Mouse (Mus musculus): ENCODE results near the gene Atp13a1. TPM values are rescaled to one million over a fixed set of nuclear protein-coding genes. Genes with fewer than 3 reads are reported as not detected.

The Atp13a1 gene
- total RNA-seq (2017) = 12.9 and 19.5 TPM in 2 replicates

DNA sequence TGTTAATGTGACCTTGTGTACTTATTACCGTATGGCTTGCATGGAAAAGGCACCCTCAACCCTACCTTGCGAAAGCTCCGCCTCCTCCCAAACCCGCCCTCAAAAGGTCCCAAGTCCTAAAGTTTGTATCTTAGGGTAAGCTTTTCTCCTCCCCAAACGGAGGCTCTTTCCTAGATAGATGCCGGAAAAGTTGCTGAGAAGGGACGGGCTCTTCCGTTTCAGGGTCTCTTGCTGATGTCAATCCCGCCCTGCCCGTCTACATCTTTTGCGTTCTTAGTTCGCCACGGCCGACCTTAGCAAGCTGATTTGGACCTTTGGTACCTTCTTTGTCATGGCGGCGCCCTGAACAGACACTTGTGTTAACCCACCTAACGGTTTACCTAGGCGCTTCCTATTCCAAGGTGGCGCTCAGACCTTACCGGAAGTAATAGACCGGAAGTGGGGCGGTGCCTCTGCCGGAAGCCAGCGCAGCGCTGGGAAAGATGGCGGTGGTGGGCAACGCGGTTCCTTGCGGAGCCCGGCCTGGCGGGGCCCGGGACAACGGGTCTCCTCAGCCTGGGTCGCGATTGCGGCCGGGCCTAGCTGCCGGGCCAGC lies at the start of gene Atp13a1, which contains the start of gene Zfp866:
Gene Atp13a1 (plus strand): TSS at position 391 of the 595 bp plus-strand sequence.
Gene Zfp866 (minus strand): TSS at position 406 of the 595 bp plus-strand sequence.
- peak; percentile 88 for ATAC-seq (replicated peaks; ENCODE audit: low read depth, poor library complexity, severe bottlenecking)

DNA sequence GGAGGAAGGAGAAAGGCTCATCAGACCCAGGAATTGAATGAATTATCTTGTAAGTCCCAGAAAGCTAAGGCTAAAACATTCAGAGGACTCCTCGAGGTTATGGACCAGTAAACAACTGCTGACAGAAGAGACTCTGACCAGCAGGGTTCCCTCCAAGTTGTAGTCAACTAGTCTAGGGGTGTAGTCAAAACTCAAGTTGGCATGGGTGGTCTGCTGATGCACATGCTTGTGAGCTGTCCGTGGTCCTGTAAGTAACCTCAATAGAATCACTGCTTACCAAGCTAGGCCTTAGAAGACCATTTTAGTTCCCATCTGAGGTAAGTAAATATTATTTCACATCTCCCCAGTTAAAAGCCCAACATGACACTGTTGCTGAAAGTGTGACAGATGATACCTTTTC lies 49.7 kb upstream of the Atp13a1 start:
- no peak for ATAC-seq (replicated peaks; ENCODE audit: low read depth, poor library complexity, severe bottlenecking)

DNA sequence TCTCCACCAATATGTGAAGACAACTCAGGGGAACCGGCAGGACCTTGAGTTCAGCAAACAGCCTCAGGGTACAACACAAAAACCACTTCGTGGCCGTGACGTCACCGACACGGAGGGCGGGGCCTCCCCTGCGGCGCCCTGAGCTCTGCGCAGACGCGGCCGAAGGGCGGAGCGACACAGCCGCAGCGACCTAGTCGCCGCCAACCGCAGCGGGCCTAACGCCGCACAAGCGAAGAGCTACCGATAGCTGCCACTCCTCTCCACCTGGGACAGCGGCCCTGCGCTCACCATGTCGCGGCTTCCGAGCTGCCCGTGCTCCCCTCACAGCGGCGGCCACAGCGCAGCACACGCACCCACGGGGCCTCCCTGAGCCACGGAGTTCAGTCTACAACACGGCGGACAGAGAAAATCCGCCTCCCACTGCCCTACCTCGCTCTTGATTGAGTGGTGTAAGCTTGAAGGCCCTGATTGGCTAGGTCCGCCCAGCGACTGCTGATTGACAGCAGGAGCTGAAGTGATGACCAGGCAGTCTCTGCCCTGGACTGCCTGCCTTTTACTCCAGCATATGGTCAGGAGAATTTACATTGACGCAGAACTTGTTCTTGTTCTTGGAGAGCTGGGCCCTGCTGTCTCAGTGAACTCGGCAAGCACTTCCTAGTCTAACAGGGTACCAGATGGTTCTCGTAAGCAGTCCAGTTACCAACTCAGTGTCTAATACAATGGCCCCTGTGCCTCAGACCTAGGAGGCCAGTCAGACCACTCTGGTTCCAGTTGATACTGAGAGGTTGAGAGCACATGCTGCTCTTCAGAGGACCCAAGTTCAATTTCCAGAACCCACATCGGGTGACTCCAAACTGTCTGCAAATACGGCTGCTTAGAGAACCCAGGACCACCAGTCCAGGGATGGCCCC lies 41.2 kb upstream of the Atp13a1 start, which contains the start of gene Zfp963:
Gene Zfp963 (minus strand): TSS at position 427 of the 911 bp plus-strand sequence.
- ATAC-seq (replicated peaks; ENCODE audit: low read depth, poor library complexity, severe bottlenecking) = peak; percentile 92

DNA sequence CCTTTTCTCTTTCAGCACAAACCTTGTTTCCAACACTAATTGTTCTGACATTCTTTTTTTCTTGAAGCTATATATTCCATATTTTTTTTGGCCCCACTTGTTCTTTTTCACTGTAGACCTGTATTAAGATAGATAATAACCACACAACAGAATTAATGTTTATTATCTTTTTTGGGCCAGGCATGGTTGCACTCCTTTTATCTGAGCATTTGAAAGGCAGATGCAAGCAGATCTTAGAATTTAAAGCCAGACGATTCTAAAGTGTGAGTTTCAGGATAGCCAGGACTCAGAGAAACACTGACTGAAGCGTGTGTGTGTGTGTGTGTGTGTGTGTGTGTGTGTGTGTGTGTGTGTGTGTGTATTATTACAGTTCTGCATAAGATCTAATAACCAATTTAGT lies 38.5 kb upstream of the Atp13a1 start:
- no peak for ATAC-seq (replicated peaks; ENCODE audit: low read depth, poor library complexity, severe bottlenecking)

DNA sequence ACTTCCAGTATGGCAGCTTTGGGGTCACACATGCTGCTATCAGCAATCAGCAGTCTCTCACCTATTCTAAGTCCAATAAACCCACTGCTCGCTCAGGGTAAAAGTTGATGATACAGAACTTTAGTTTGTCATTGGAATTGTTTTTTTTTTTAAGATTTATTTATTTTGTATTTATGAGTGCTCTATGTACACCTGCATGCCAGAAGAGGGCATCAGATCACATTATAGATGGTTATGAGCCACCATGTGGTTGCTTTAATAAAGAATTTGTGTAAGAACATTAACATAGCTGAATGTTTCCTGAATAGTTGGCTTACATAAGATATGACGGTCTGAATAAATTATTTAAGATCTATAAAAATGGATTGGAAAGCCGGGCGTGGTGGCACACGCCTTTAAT lies 32.6 kb upstream of the Atp13a1 start:
- ATAC-seq (replicated peaks; ENCODE audit: low read depth, poor library complexity, severe bottlenecking) = no peak

DNA sequence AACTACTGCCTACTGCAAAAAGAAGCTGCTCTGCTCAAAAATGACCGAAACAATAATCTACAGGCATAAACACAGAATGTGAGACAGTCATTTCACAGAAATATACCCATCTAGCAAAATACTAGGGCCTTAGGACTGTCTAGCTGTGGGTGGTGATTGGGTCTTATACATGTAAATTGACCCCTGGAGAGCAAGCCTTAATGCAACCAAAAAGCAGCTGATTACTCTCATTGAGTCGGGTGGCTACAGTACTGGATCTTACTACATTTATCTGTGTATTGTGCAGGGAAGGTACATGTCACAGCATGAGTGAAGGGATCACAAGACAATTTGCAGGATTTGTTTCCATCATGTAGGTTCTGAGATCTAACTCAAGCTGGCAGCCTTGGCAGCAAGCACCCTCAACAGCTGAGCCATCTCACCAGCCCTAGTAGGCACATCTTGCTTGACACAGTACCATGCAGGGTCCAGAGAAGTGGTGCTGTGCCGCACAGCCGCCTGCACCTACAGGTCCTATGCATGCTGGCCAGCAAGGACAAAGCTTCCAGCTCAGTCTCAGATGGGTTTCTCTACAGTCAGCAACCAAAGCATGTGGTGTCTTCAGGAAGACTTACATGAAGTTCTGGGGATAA lies 29.0 kb upstream of the Atp13a1 start:
- no peak for ATAC-seq (replicated peaks; ENCODE audit: low read depth, poor library complexity, severe bottlenecking)

DNA sequence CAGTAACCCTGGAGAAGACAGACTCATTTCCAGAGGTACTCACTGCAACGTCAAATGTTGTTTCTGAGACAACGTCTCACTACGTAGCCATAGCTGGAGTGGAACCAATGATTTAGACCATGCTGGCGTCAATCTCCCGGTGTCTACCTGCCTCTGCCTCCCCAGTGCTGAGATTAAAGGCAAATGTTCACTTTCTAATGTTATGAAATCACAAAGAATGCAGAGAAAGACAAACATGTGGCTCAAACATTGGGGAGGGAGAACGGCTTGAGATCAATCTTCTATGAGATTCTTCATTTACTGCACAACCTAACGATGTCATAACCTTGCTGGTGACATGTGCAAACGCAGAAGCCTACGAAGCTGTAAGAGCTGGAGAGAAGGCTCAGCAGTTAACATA lies 19.7 kb upstream of the Atp13a1 start:
- no peak for ATAC-seq (replicated peaks; ENCODE audit: low read depth, poor library complexity, severe bottlenecking)

DNA sequence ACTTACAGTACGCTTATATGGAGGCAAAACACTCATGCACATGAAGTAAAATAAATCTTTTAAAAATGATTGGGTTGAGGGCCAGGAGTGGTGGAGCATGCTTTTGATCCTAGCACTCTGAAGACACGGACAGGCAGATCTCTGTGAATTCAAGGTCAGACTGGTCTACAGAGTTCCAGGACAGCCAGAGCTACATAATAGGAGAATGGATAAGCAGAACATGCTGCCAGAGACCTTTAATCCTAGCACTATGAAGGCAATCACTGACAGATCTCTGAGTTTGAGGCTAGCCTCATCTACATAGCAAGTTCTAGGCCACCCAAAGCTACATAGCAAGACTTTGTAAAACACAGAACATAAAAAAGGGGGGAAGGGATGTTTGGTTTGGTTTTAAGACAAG lies 18.9 kb upstream of the Atp13a1 start:
- no peak for ATAC-seq (replicated peaks; ENCODE audit: low read depth, poor library complexity, severe bottlenecking)

DNA sequence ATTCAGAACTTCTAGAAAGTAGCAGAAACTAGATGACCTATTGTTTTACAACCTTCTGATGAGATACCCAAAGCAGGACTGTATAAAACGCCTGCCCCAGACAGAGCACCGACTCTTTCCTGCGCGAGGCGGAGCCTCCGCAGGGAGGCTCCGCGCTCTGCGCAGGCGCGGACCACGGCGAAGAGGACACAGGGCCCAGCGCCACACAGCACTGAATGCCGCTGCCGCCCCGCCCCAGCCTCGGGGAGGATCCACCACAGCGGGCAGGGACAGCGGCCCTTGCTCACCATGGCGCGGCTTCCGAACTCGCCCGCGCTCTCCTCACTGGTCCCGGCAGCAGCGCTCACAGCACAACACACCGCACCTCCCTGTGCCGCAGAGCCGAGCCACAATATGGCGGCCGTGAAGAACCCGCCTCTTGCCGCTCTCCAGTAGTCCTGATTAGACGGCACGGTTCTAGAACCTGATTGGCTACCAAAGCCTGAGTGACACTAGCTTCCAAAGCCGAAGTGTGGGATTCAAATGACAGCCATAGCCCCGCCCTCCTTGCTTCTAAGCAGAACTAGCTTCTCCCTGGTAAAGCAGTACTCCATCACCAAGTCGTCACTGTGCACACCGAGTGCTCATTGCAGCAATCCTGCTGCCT lies 16.3 kb upstream of the Atp13a1 start, which contains the start of gene Gm20422:
Gene Gm20422 (minus strand): TSS at position 384 of the 646 bp plus-strand sequence.
- ATAC-seq (replicated peaks; ENCODE audit: low read depth, poor library complexity, severe bottlenecking) = peak; percentile 100

DNA sequence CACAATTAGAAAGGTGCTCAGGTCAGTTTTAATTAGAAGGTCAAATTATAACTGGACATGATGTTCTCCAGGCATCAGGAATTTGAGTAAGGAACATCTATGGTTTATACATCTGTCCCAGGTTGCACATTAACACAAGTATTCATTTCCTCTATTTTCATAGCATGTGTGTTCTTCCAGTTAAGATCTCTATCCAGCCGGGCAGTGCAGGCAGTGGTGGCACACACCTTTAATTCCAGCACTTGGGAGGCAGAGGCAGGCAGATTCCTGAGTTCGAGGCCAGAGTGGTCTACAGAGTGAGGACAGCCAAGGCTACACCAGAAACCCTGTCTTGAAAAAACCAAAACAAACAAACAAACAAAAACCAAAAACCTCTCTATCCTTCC lies 15.8 kb upstream of the Atp13a1 start:
- ATAC-seq (replicated peaks; ENCODE audit: low read depth, poor library complexity, severe bottlenecking) = peak; percentile 38

DNA sequence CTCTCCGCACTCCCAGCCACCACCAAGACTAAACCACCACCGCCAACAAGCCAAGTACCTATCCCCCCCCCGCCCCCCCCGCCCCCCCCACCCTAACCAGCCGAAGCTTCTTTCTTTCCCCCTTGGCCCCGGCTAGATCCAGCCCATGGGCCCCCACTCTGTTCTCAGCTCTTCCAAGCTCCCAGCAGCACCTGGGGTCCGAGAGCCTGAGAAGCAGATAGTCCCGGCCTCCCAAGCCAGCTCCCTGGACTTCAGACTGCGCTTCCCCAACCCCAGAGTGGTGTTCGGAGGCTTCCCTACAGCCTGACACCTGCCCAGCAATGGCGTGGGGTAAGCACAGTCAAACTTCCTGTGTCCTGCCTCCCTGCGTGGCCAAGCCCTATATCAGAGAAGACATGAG lies 13.9 kb upstream of the Atp13a1 start:
- ATAC-seq (replicated peaks; ENCODE audit: low read depth, poor library complexity, severe bottlenecking) = no peak

DNA sequence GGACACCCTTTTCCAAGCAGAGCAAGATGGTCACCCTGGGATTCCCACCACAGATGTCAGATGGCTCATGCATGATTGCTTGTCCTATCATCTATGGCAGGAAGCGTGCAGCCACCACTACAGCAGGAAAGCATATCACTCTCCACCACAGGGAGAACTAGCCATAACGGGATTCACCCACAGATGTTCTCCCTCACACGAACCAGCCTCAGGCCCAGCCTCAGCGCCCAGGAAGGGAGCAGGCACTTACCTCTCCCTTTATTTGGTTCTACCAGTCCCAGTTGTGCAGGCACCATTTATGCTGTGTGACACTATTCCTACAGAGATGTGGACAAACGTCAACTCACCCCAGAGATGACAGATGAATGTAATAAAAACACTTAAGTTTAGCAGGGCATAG lies 1.9 kb upstream of the Atp13a1 start:
- ATAC-seq (replicated peaks; ENCODE audit: low read depth, poor library complexity, severe bottlenecking) = peak; percentile 33

DNA sequence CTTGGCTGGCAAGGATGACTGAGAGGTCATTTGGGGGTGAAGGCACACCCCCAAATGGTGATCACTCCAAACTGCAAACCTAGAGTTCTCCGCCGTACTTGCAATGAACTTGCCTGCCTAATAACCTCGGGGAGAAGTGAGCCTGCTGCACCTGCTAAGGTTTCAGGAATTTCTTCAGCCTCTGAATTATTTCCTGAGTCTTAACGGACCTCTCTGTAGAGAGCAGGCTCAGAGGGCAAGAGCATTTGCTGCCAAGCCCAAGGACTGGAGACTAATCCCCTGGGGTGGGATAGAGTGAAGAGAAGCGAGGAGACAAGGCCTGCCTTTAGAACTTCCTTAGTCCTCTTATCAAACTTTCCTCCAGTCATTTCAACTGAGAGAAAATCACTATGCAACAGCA lies 1.2 kb upstream of the Atp13a1 start:
- no peak for ATAC-seq (replicated peaks; ENCODE audit: low read depth, poor library complexity, severe bottlenecking)

DNA sequence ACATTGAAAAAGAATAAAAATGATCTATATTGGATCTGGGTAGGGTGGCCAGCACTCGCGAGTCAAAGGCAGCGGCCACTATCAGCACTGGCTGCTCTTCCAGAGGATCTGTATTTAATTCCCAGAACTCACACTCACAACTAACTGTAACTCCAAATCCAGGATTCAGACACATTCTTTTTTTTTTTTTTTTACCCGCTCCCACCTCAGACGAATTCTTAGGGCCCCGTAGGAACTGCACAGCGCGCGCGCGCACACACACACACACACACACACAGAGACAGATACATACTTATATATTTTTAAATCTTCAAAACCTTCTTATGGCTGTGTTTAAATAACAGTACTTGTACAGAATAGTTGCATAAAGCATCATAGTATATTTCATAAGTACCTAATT lies 599 bp upstream of the Atp13a1 start:
- peak; percentile 16 for ATAC-seq (replicated peaks; ENCODE audit: low read depth, poor library complexity, severe bottlenecking)

DNA sequence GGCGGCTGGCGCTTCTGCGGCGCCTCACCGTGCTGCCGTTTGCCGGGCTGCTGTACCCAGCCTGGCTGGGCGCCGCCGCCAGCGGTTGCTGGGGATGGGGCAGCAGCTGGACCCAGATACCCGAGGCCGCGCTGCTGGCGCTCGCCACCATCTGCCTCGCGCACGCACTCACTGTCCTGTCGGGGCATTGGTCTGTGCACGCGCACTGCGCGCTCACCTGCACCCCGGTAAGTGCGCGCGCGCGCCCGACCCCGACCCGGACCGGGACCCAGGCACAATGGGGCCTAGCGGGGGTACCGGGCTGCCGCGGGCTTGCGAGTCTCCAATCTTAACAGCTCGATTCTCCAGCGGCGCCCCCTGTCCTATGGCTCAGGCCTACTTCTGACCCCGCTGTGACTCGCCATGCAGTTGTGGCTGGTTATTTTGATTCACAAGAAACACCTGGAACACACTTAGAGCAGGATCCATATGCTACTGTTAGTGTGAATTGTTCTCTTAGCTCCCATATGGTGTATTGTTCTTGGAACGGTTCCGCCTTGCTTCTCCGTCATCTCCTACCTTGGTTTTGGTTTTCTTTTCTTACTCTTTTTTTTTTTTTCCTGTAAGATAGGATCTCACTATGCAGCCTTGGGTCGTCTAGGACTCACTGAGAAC lies 579 bp downstream of the Atp13a1 start:
- peak; percentile 24; the same call in 1 of the 2 replicates for ATAC-seq (replicated peaks; ENCODE audit: low read depth, poor library complexity, severe bottlenecking)

DNA sequence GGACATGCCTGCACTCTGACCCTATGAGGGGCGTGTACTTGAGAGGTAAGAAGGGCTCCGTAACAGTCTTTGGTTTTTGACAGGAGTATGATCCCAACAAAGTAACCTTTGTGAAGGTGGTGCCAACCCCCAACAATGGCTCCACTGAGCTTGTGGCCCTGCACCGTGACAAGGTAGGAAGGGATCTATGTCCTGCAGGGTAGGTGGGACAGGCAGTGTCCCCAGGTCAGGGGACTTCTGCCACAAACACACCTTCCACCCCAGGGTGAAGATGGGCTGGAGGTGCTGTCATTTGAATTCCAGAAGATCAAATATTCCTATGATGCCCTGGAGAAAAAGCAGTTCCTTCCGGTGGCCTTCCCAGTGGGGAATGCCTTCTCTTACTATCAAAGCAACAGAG lies 2.7 kb downstream of the Atp13a1 start:
- no peak for ATAC-seq (replicated peaks; ENCODE audit: low read depth, poor library complexity, severe bottlenecking)

DNA sequence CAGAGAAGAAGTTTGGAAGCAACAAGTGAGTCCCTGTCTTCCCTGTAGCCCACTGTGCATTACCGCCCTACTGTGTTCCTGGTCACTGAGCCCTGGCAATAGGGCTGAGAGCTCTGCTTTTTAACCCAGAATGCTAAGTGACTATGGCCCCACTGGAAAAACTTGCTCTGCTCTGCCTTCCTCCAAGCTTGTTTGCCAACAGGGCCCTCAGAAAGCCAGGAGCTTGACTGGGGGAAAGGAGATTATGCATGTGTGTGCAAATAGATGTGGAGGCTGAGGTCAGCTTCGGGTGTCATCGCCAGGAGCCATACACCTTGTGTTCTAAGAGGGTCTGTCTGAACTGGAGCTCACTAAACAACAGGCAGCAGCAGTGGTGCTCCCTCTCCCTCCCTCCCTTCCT lies 3.1 kb downstream of the Atp13a1 start:
- ATAC-seq (replicated peaks; ENCODE audit: low read depth, poor library complexity, severe bottlenecking) = no peak

DNA sequence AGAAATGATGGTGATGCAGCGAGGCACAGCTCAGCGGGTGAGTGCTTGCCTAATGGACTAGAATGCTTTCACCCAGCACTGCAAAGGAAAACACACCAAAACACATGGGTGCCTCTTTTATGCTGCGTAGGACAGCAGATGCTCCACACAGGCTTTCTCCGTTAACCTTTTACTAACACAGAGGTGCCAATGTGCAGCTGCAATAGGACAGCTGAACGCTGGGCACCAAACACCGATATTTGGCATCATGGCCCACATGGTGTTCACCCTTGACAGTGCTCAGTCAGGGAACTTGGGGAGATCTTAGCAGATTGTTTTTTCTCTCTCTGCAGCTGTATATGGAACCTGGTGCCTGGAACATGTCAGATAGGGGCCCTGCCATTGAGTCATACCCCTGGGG lies 3.9 kb downstream of the Atp13a1 start:
- no peak for ATAC-seq (replicated peaks; ENCODE audit: low read depth, poor library complexity, severe bottlenecking)

DNA sequence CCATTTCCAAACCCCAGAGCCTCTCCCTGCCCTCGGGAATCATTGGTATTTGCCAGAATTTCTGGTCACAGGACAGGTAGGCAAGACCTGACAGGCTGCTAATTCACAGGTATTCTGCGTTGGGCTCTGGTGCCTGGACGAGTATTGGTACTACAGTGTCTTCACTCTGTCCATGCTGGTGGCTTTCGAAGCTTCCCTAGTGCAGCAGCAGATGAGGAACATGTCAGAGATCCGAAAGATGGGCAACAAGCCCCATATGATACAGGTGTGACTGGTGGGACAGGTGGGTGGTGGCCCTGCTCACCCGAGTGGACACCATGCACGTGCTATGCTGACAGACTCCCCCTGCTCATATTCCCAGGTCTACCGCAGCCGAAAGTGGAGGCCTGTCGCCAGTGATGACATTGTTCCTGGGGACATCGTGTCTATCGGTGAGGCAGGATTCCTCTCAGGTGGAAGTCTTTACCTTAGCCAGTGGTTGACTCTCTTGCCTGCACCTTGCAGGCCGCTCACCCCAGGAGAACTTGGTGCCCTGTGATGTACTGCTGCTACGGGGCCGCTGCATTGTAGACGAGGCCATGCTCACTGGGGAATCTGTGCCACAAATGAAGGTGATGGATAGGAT lies 5.9 kb downstream of the Atp13a1 start:
- ATAC-seq (replicated peaks; ENCODE audit: low read depth, poor library complexity, severe bottlenecking) = no peak

Data from common myeloid progenitor, adult 5-6 weeks (primary cell).